Mouse (Mus musculus): Measurements from ENCODE around the gene Tifa.

Gene Tifa

GRCm38 (mm10) chr3:127789500-127790191, at the start of gene Tifa:
Gene Tifa (plus strand): TSS chr3:127789805.
- DNase-seq (ENCODE audit: low read depth in 1 of 2, low spot score in 2 of 2) = peak; percentile 70 to 86

- DNase-seq (ENCODE audit: low read depth in 1 of 2, low spot score in 2 of 2) = peak in 1 of 2 experiments; percentile 10
These were observed 48.1 kb upstream of the Tifa start for GRCm38 (mm10) chr3:127741473-127741872.

- DNase-seq (ENCODE audit: low read depth in 1 of 2, low spot score in 2 of 2) = no peak
These were observed 45.8 kb upstream of the Tifa start for GRCm38 (mm10) chr3:127743614-127744365.

GRCm38 (mm10) chr3:127745504-127745903, 44.1 kb upstream of the Tifa start:
- no peak for DNase-seq (ENCODE audit: low read depth in 1 of 2, low spot score in 2 of 2)

GRCm38 (mm10) chr3:127745911-127746640, 43.5 kb upstream of the Tifa start:
- DNase-seq (ENCODE audit: low read depth in 1 of 2, low spot score in 2 of 2) = no peak

GRCm38 (mm10) chr3:127748644-127749043, 41.0 kb upstream of the Tifa start:
- no peak for DNase-seq (ENCODE audit: low read depth in 1 of 2, low spot score in 2 of 2)

- no peak for DNase-seq (ENCODE audit: low read depth in 1 of 2, low spot score in 2 of 2)
These were observed 40.3 kb upstream of the Tifa start for GRCm38 (mm10) chr3:127749266-127749665.

GRCm38 (mm10) chr3:127749981-127750562, 39.5 kb upstream of the Tifa start:
- no peak for DNase-seq (ENCODE audit: low read depth in 1 of 2, low spot score in 2 of 2)

- no peak for DNase-seq (ENCODE audit: low read depth in 1 of 2, low spot score in 2 of 2)
These were observed 33.1 kb upstream of the Tifa start for GRCm38 (mm10) chr3:127756458-127756857.

GRCm38 (mm10) chr3:127757886-127758301, 31.7 kb upstream of the Tifa start:
- DNase-seq (ENCODE audit: low read depth in 1 of 2, low spot score in 2 of 2) = no peak

- no peak for DNase-seq (ENCODE audit: low read depth in 1 of 2, low spot score in 2 of 2)
These were observed 30.8 kb upstream of the Tifa start for GRCm38 (mm10) chr3:127758806-127759205.

GRCm38 (mm10) chr3:127759212-127759611, 30.4 kb upstream of the Tifa start:
- DNase-seq (ENCODE audit: low read depth in 1 of 2, low spot score in 2 of 2) = no peak

- peak in 1 of 2 experiments; percentile 9 for DNase-seq (ENCODE audit: low read depth in 1 of 2, low spot score in 2 of 2)
These were observed 27.2 kb upstream of the Tifa start for GRCm38 (mm10) chr3:127762403-127762802.

GRCm38 (mm10) chr3:127763076-127763612, 26.5 kb upstream of the Tifa start:
- peak; percentile 73 to 81 for DNase-seq (ENCODE audit: low read depth in 1 of 2, low spot score in 2 of 2)

- DNase-seq (ENCODE audit: low read depth in 1 of 2, low spot score in 2 of 2) = no peak
These were observed 25.1 kb upstream of the Tifa start for GRCm38 (mm10) chr3:127764541-127764940.

- no peak for DNase-seq (ENCODE audit: low read depth in 1 of 2, low spot score in 2 of 2)
These were observed 23.6 kb upstream of the Tifa start for GRCm38 (mm10) chr3:127765971-127766370.

GRCm38 (mm10) chr3:127769146-127769545, 20.5 kb upstream of the Tifa start:
- peak in 1 of 2 experiments; percentile 46 for DNase-seq (ENCODE audit: low read depth in 1 of 2, low spot score in 2 of 2)

GRCm38 (mm10) chr3:127780021-127780644, 9.5 kb upstream of the Tifa start, which contains the start of gene Alpk1:
Gene Alpk1 (minus strand): TSS chr3:127780527.
- DNase-seq (ENCODE audit: low read depth in 1 of 2, low spot score in 2 of 2) = peak in 1 of 2 experiments; percentile 70

GRCm38 (mm10) chr3:127780921-127781320, 8.7 kb upstream of the Tifa start:
- DNase-seq (ENCODE audit: low read depth in 1 of 2, low spot score in 2 of 2) = no peak

- DNase-seq (ENCODE audit: low read depth in 1 of 2, low spot score in 2 of 2) = no peak
These were observed 6.7 kb upstream of the Tifa start for GRCm38 (mm10) chr3:127782921-127783320.
